1 mouse cellular context compared by ENCODE assay signal in genomic region chrX:41911390-41912060, GRCm38 (mm10).
TF ChIP-seq lines count a peak whose summit lies in the region.

No protein-coding gene starts in this region.

TF ChIP-seq in CH12.LX, 34 proteins besides CTCF, POLR2A, EP300 and RAD21 (continued from another document):
- TF ChIP-seq IRF4 (IDR thresholded peaks at IDR 0.05; ENCODE audit: low read depth, low read length), result no peak
- TF ChIP-seq CHD2 (IDR thresholded peaks at IDR 0.05; ENCODE audit: low read length), result peak; percentile 67
- TF ChIP-seq TBP (conservative IDR thresholded peaks at IDR 0.05; ENCODE audit: low read depth, low read length), result 0 out of 2 replicates have a peak, but pooled peaks have one; percentile 31
- TF ChIP-seq POLR2AphosphoS2 (IDR thresholded peaks at IDR 0.05; ENCODE audit: low read depth, low read length), result no peak
TF ChIP-seq in CH12.LX: peak in this region for 9.
